Mouse (Mus musculus) CH12.LX (cell line): Measurements from ENCODE around the gene Scn8a.

Experiments used
- BHLHE40 ChIP-seq: IDR thresholded peaks from 2 replicates; pipeline ENCODE4 v1.6.1; 2011; ENCODE audit warnings: mild to moderate bottlenecking, low read depth, low read length, improper control_type of control experiment
- CHD1 ChIP-seq: IDR thresholded peaks from 2 replicates; pipeline ENCODE4 v1.6.1; 2012; ENCODE audit warnings: low read depth, low read length, improper control_type of control experiment, inconsistent platforms
- CTCF ChIP-seq, 2 experiments: IDR thresholded peaks in 1 of 2; conservative IDR thresholded peaks in 1 of 2; 2 replicates each; pipeline ENCODE4 v1.5.1; 2011 to 2012; ENCODE audit warnings: low read depth in 2 of 2, low read length in 2 of 2, improper control_type of control experiment in 1 of 2, inconsistent platforms in 1 of 2, mild to moderate bottlenecking in 1 of 2, moderate library complexity in 1 of 2
- JUN ChIP-seq: IDR thresholded peaks from 2 replicates; pipeline ENCODE4 v1.6.1; 2011; ENCODE audit warnings: low read depth, mild to moderate bottlenecking, low read length, improper control_type of control experiment, moderate library complexity; ENCODE audit not compliant: insufficient read depth
- MAFK ChIP-seq: IDR thresholded peaks from 2 replicates; pipeline ENCODE4 v1.6.1; 2011; ENCODE audit warnings: low read length, improper control_type of control experiment; ENCODE audit not compliant: insufficient replicate concordance
- MAZ ChIP-seq: IDR thresholded peaks from 2 replicates; pipeline ENCODE4 v1.6.1; 2012; ENCODE audit warnings: low read depth, mild to moderate bottlenecking, inconsistent platforms, low read length, improper control_type of control experiment, moderate library complexity
- MEF2A ChIP-seq: IDR thresholded peaks from 2 replicates; pipeline ENCODE4 v1.6.1; 2014; ENCODE audit warnings: low read depth, mild to moderate bottlenecking, inconsistent platforms, low read length, improper control_type of control experiment, borderline replicate concordance
- PAX5 ChIP-seq: IDR thresholded peaks from 2 replicates; pipeline ENCODE4 v1.6.1; 2012; ENCODE audit warnings: low read length, inconsistent platforms, mixed read lengths
- POLR2A ChIP-seq: IDR thresholded peaks from 2 replicates; pipeline ENCODE4 v1.6.1; 2011; ENCODE audit warnings: low read depth, mild to moderate bottlenecking, improper control_type of control experiment, low read length
- POLR2AphosphoS2 ChIP-seq: IDR thresholded peaks from 2 replicates; pipeline ENCODE4 v1.6.1; 2011; ENCODE audit warnings: low read depth, low read length, improper control_type of control experiment
- RAD21 ChIP-seq: IDR thresholded peaks from 2 replicates; pipeline ENCODE4 v1.6.1; 2011; ENCODE audit warnings: low read depth, mild to moderate bottlenecking, low read length, improper control_type of control experiment, moderate library complexity

GRCm38 (mm10) chr15:100881385-100881784 lies 11.7 kb downstream of the Scn8a start:
- no peak for TF ChIP-seq PAX5
- no peak for TF ChIP-seq MAZ
- no peak for TF ChIP-seq POLR2A
- no peak for TF ChIP-seq POLR2AphosphoS2
- TF ChIP-seq CTCF (conservative IDR thresholded peaks at IDR 0.05 in 1 of 2, IDR thresholded peaks at IDR 0.05 in 1 of 2; ENCODE audit: low read depth in 2 of 2, low read length in 2 of 2): no peak
- TF ChIP-seq JUN: no peak
- no peak for TF ChIP-seq BHLHE40
- TF ChIP-seq CHD1: no peak
- no peak for TF ChIP-seq MAFK
- TF ChIP-seq RAD21: no peak
- TF ChIP-seq MEF2A: no peak
